Mouse (Mus musculus) kidney, postnatal 4 days (tissue): ENCODE measurements at regions not wholly inside any gene's neighbourhood (a gene's known extent, or its start where the extent isn't known, plus 50 kb on each side); places are given as distances from the start of the nearest gene placed in this dataset.

Experiments used
- DNase-seq, 2 experiments: peaks; one replicate each; pipeline ENCODE4 v3.0.0; 2021; ENCODE audit warnings: mixed read lengths in 2 of 2

DNA sequence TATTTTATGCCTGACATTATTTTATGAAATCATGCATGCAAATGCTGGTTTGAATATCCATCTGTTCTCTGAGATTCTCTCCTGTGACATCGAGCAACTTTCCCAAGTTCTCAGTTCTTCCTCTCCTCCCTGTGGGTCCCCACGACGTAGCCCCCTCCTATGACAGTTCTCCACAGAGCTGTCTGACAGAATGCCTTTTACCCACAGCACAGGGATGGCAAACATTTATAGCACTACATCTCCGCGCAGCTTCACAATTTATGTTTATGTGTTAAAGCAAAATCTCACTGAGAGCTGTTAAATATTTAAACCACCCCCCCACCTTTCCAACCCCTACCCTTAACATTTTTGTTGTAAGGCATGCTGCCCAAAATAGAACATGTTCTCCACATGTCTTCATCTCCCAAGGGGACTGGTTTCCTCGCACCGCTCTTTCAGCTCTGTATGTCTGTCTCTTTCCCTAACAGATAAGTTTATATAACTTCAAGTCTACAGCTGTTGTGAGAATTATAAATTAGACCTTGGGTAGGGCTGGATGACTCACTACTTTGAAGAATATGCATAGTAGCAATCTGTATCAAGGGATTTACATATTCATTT lies 63.5 kb upstream of the Ndst3 start:
- no peak for DNase-seq

- no peak for DNase-seq
Measured at GRCm38 (mm10) chr3:123754927-123755326, 64.3 kb upstream of the Ndst3 start.

DNA sequence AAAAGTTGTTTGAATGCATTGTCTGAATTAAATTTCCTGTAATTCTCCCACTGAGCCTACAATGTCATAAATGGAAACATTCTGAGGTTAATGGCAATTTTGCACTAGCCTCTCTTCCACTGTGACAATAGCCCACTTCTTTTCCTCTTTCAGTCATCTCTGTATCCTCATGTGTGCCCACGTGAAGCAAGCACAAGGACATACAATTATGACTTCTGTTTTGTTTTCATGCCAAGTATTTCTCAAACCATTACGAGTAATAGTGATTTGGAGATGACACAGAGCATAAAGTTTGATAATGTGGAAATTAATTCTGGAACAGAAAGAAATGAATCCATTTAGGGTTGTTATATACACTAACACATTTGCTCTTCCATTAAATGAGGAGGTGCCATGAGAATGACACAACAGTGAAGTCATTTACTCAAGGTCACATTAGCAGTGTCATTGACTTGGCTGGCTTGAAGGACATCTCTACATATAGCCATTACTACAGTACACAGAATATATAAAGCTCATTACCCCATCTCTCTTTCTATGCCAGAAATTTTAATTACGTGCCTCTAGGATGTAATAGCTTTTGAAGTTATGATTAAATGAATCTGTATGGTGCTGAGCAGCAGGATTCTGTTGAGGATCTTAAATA lies 75.4 kb upstream of the Ndst3 start:
- no peak for DNase-seq

DNA sequence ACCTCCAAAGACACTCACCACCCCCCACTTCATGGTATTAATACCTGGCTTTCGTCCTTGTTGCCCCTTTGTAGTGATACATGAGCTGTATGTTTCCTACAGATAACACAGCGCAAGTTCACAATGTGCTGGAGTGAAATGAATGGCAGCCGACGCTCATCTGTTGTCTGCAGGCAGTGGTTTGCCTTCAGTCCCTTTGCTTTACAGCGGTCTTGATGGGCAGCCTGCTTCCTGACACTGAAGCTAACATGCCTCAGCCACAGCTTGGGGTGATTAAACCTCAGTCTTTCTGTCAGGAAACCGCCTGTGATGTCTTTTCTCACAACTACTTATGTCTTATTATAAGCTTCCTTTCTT lies 75.9 kb upstream of the Ndst3 start:
- no peak for DNase-seq

GRCm38 (mm10) chr3:123780507-123780906 lies 89.9 kb upstream of the Ndst3 start:
- DNase-seq: peak; percentile 13 to 32

GRCm38 (mm10) chr3:123781581-123781980 lies 90.9 kb upstream of the Ndst3 start:
- no peak for DNase-seq

DNA sequence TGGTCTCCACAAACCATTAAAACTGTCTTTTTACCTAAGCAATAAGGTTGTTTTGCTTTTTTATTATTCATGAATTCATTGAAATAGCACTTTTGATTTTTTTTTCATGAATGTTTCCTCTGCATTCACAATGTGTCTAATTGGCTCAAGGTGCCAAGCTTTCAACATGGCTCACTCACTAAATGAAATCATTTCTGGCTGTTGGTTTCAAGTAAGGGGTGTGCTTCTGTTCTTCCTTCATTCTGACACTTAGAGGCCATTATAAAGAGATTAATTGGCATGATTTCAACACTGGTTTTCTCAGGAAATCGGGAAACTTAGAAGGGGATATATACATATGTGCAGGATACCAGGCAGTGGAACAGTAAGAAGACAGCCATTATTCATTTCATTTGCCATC lies 93.5 kb upstream of the Ndst3 start:
- no peak for DNase-seq

GRCm38 (mm10) chr3:123794011-123794410 lies 103.4 kb upstream of the Ndst3 start:
- no peak for DNase-seq

DNA sequence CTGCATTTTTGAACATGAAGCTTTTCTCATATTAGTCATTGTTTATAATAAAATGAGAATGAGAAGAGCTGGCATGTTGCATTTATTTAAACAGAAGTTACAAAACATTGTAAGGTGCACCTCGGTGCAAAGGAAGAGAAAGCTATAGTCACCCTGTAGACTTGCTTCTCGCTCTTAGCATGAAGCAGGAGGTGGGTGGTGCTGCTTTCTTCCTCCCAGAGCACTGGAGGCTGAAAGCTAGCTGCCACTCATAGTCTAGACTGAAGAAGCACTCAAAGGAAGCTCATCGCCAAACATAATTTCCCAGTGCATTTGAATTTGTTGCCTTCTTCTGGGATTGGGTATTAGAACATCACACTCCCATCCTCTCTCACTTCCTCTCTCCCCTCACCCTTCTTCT lies 114.7 kb upstream of the Ndst3 start:
- DNase-seq: no peak

- DNase-seq: peak; percentile 8 to 13
Measured at GRCm38 (mm10) chr3:123806050-123806449, 115.4 kb upstream of the Ndst3 start.

- no peak for DNase-seq
Measured at GRCm38 (mm10) chr3:123806546-123806945, 115.9 kb upstream of the Ndst3 start.

DNA sequence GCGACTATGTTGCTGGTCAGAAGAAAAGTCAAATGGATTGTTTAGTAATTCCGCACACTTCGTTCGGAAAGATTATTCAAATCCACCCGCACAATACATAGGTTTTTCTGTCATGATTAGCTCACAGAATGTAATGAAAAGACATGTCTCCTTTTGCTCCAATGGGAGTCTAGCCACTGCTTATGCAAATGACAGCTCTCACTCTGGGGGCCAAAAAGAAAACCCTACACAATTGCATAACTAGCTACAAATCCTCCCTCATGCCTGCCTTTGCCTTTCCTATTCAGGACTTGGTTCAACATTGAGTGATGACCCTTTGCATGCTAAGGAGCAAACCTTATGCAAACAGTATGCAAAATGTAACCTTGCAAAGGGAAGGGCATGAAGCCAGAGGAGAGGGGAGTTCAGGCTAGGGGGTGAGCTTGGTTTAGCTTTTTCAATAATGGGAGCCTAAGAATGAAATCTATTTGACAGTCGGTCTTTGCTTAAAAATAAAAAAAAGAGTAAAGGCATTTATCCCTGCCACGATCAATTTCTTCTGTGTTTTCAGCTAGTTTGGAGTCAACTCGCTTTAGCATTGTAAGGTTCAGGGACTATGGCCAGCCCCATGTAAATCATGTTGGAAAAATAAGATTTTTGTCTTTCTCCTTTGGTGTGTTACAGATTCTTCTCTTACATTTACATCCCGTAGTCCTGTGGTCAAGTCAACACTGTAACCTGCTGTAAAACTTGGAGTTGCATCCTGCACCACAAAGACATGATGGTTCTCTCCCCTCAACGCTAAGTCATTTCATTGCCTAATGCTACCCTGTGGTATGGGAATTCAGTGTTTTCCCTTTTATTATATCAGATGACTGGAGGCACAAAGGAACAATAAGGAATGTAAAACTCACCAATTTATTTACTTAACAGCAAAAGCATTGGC lies 119.6 kb upstream of the Ndst3 start:
- no peak for DNase-seq

- no peak for DNase-seq
Measured at GRCm38 (mm10) chr3:123810943-123811499, 120.4 kb upstream of the Ndst3 start.

DNA sequence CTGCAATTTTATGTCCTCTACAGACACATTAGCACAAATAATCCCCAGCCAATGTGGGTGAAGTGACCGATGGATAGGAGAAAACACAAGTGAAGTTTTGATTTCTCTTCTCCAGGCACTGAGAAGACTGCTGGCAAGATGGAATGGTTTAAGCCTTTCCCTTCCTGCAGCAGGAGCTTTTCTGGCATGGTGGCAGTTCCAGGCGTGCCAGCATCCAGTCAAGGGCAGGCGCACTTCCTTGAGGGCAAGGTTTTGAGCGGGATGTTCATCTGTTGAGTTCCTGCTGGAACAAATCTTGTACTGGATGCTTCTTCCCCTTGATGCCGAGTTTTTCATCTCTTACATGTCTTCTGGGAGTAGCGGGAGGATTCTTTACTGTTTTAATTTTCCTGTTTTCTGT lies 138.1 kb upstream of the Ndst3 start:
- DNase-seq: no peak

- no peak for DNase-seq
Measured at GRCm38 (mm10) chr3:123838385-123839170, 147.9 kb upstream of the Ndst3 start.

GRCm38 (mm10) chr3:123846554-123846953 lies 155.9 kb upstream of the Ndst3 start:
- no peak for DNase-seq

GRCm38 (mm10) chr3:123848663-123849062 lies 158.0 kb upstream of the Ndst3 start:
- no peak for DNase-seq

GRCm38 (mm10) chr3:123852889-123853288 lies 162.2 kb upstream of the Ndst3 start:
- DNase-seq: no peak

- no peak for DNase-seq
Measured at GRCm38 (mm10) chr3:123873709-123874108, 183.1 kb upstream of the Ndst3 start.

DNA sequence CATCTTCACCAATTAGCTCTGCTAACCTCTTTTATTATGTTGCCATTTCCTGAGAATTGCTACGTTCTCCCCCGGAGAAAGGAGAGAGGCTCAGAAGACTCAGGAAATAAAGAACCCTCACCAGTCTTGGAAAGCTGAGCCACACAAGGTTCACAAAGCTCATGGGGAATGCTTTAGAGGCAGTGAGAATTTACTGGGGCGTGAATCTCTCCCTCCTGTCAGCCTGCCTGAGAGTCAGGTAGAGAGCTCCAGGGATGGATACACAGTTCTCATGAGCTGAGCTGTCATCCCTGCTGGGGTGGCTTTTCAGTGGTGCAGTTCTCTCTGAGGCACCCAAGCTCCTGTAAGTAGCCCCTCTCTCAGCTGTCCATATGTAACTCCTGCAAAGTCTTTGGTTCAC lies 203.0 kb upstream of the Ndst3 start:
- DNase-seq: no peak

GRCm38 (mm10) chr3:123905928-123906721 lies 215.5 kb upstream of the Ndst3 start:
- DNase-seq: peak; percentile 11 to 23

DNA sequence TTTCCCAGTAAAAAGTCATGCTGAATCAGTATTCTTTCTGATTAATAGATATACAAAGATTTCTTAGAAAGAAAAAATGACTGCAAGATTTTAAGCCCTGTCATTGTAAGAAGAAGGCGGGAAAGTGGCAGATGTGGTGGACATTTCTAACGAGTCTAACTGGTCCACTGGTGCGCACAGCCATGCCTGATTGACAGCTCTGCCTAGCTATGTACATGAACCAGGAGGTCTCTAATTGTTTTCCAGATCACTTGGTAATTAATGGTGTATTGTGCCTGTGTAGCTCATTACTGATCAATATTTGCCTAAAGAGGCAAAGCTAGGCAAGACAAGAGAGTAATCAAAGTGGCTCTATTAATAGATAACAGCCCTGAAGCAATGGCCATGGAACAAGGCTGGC lies 227.5 kb upstream of the Ndst3 start:
- DNase-seq: no peak
